Mouse (Mus musculus): Measurements from ENCODE around the gene Ly6g5b.
A peak's percentile ranks its signal among the peaks of the same experiment; 100 is the strongest.

Ly6g5b gene

DNA sequence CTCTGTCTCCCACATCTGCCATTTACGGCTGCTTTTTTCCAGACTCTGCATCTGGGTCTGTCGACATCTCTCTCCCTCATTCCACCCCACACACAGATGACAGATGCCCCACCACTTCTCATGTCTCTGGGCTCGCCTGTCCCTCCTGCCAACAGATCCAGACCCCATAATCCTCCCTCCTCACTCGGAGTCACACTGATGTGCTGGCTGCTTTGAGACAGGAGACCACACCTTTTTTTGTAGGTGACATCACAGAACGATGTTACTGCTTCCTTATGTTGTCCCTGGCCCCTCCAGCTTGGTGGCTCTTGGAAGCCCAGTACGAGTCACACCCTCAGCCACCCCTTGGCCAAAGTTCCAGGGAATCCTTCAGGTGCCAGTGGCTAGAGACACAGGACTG is 35.0 kb downstream of the Ly6g5b start:
- no peak for DNase-seq (ENCODE audit: low spot score)

DNA sequence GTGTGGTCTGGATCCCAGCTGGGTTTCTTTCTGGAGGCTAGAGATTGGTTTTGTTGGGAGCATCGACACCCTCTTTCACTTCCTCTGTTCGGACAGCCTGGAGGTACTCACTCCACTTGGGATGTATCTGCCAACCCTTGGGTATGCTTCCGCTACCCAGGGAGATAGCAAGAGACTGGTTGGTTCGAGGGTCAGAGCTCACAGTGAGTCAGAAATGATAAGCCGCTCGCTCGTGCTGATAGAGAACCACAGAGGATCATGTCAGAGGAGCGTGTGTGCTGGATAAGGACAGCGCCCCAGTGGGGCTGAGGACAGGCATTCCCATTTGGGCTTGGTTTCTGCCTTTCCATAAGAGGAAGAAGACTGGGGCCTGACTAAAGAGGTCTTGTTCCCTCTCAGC is 35.5 kb downstream of the Ly6g5b start:
- peak; percentile 38 for DNase-seq (ENCODE audit: low spot score)

DNA sequence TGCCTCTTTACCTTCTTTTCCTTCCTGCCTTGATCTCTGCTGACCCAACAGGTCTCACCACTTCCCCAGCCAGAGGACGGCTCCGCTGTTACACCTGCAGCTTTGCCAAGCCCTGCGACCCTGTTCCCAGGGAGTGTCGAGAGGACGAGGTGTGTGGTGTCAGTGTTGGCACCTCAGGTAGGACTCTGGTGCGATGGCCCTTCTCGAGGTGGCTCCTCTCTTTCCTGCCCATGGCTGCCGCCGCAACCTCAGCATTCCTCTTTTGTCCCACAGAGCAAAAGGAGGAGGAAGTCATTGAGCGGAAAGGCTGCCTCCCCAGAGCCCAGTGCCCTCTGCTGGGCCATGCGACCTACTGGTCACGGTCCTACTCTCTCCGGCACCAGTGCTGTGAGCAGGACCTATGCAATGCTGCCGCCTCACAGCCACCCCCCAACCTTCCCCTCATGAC is 37.4 kb downstream of the Ly6g5b start, which contains the start of gene Ly6g6d:
Gene Ly6g6d, minus strand, starts transcription at position 280 of the 448 bp plus-strand sequence.
- peak; percentile 32 for DNase-seq (ENCODE audit: low spot score)

DNA sequence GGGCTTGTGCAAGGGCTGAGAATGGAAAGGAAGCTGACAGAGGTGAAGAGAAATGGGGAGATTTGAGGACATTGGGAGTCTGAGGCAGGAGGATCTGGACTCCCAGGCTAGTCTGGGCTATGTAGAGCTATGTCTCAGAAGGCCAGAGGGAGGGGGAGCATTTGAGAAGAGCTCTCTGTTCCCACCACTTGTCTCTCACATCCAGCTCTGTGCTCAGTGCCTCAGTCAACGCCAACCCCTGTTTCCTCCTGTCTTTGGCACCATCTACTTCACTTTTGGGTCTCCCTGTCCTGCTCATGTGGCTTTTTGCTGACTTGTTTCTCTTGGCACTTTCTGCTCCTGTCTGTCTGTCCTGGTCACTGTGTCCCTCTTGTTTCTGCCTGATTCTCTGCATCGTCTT is 37.9 kb downstream of the Ly6g5b start:
- no peak for DNase-seq (ENCODE audit: low spot score)

DNA sequence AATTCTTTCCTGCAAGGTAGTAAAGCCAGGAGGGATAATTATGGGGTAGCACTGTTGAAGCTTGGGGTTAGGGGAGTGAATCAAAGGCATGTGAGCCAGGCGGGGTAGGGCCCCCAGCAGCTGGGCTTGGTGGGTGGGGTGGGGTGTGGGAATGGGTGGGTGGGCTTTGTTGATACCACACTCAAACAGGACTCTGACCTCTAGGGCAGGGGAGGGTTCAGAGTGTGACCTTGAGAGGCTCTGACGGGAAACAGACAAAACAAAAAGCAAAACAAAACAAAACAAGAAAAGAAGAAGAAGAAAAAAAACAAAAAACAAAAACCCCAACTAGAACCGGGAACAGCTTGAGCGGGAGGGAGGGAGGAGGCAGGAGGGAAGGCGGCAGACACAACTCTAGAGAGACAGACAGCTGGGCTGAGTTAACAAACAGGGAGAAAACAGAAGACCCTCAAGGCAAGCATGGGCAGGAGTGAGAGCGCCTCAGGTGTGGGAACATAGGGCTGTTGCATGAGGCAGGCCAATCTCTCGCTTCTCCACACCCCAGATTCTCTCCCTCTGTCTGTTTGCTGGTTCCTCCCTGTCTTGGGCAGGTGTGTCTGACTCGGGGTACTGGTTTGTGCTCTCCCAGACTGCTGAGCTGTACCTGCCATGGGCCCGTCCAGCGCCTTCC is 38.6 kb downstream of the Ly6g5b start, which contains the start of gene Ly6g6e:
Gene Ly6g6e, plus strand, starts transcription at position 396 of the 670 bp plus-strand sequence.
- DNase-seq (ENCODE audit: low spot score): no peak

DNA sequence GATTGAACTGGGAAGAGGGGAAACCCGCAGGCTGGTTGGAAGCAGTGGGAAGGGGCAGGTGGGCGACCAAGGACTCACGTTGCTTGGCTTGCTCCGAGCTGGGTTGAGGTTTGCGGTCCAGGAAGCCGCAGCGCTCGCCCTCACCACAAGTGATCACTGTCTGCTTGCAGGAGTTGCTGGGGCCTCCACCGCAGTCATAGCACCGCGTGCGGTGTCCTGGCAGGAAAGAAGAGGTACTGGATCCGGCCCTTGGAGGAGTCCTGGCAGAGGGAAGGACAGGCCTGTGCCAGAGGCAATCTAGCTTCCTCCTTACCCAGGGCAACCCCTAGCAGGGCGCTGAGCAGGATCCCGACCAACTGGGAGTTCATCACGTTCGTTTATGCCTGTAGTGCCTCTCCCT is 41.1 kb downstream of the Ly6g5b start:
- no peak for DNase-seq (ENCODE audit: low spot score)

DNA sequence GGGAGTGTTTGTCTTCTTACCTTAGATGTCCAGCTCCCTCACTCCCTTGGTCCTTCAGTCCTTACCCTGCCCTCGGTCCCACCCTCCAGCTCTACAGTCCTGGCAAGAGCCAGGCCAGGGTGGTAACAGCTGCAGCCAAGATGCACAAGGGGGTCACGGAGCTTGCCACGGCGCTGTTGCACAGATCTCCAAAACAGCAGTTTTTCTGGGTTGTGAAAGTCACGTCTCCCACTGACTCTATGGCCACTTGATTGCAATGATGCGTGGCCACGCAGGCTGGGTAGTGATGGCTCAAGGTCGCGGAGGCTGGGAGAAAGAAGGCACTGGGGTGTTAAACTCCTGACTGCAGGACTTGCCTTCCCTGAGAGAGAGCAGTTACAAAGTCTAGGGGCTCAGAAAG is 43.8 kb downstream of the Ly6g5b start:
- DNase-seq (ENCODE audit: low spot score): no peak

DNA sequence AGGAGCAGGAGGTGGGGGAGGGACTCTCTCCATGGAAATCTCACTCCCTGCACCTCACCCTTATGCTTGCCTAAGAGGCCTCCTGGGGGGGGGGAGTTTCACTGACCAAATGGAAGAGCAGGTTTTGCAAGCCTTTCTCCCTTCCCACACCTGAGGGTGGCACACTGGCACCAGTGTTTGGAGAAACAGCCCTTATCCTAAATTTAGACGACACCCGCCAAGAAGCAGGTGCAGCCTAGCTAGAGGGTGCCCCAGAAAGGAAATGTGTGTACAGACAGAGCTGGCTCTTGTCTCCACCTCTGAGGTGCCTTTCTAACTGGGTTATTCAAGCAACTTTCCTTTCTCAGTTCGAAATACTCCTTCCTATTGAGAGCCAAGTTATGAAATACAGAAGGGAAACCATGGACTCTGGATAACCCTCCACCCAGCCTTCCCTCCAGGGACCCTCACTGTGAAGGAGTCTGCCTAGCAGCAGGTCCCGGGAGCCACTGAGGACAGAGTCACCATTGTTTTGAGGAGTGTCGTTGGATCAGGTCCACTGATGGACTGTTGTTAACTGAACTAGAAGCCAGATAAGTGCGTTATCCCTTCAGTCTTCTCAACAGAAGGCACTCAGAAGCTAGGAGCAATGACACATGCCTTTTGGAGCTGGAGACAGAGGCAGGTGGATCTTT is 44.5 kb downstream of the Ly6g5b start:
- DNase-seq (ENCODE audit: low spot score): no peak

DNA sequence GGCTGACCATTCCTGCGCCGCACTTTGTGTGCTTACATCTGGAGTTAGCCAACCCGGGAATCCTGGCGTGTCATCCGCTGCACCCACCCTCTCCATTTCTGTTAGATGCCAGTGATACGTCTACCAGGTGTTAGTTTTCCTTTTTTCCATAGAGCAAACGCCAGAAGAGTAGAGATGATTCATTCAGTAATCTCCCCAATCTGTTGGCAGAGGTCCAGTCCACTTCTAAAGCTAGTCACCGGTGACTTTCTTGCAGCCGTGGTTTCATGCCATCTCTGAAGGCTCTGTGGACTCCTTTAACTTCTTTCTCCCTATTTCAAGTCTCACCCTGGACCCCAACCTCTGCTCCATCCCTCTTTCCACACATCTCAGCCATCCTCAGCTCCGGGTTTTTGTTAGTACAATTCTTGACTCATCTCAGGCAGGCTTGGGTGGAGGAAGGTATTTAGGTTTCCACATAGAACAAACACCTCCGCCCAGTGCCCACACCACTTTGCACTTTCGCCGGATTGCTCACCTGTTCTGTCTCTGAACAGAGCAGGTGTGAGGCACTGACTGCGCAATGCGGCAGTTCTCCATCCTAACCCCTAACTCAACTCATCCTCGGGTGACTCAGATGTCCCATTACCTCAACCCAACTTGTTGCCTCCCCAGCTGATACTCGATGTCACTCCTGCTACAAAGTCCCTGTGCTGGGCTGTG is 46.9 kb downstream of the Ly6g5b start:
- no peak for DNase-seq (ENCODE audit: low spot score)

DNA sequence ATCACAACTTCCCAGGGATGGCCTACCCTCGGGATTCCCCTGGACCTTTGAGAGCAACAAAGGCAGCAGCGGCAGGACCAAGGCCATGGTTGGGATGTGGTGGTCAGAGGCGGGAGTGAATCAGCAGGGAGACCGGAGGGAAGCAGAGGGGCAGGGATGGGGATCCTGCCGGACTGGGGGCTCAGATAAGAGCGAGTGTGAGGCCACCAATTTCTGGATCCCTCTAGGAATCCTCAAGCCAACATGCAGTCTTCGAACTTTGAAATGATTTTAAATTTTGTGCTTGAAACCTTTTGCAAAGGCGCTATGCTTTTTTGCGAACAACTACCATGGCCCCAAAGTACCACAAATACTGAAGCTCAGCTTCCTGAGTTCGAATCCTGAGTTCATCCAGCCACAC is 49.1 kb downstream of the Ly6g5b start, which contains the start of gene Mpig6b:
Gene Mpig6b, minus strand, starts transcription at position 101 of the 400 bp plus-strand sequence.
- no peak for DNase-seq (ENCODE audit: low spot score)

DNA sequence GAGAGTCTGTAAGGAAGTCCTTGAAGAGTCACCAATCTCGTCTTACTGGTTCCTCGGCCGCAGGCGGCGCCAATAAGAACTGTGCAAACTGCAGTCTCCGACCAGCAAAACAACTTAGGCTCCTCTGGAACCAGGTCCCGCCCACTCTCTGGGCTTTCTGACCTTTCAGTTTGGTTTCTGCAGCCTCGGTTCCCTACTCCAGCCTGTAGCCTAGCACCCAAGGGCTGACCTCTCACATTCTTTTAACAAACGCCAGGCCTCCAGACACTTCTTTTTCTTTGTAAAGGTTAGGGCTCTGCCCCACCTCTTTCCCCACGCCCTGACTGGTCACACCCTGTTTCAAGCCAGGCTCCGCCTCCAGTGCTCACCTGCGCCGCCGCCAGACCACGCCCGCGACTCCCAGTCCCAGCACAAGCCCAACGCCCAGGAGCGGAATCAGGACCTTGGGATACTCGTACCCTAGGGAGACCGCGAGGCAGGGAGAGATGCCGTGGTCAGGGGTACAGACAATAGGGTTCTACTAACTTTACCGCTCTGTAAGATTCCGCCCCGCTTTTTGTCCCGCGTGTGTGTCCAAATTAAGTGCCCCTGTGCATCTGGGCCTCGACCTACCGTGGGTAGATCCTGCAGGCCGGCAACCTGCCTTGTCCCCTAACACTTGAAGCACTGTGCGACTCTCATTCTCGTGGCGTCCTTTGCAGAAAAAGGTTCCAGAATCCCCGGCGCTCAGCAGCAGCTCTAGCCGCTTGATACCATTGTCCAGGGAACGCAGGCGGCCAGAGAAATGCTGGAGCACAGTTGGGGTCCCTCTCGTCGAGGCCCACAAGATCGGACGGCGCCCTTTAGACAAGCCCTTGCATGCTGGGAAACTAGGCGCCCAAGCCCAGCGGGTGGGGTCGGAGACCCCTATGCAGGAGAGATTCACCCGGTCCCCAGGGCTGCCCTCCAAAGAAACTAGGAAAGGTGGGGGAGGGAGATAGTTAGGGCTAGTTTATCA is 50.0 kb downstream of the Ly6g5b start, which contains the start of gene Ly6g6c:
Gene Ly6g6c, plus strand, starts transcription at position 438 of the 997 bp plus-strand sequence.
- peak; percentile 47 for DNase-seq (ENCODE audit: low spot score)

DNA sequence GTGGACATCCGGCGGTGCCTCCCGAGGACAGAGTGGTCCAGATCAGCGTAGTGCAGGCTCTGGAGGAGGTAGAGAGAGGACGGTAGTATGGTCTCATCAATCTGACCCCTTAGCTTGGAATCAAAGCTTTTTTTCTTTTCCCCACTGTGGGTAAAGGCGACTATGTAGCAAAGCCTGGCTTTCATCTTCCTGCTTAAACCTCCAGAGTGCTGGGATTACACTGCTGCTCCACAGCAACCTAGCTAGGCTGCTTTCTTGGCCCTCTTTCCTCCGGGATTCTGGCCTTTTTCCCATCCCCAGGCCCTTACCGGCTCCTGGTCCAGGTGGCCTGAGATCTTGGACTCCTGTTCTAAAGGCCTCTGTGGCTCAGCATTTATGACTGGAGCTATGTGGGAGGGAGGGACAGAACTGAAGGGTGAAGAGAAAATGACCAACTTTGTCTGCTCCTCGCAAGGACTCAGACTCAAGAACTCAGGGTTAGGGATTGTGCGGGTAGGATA is 50.8 kb downstream of the Ly6g5b start:
- no peak for DNase-seq (ENCODE audit: low spot score)
